Mouse (Mus musculus) heart, postnatal 0 days (tissue): ENCODE results near the gene Slc44a5.

ENCODE experiments used
- CTCF ChIP-seq: IDR thresholded peaks from 2 replicates; pipeline ENCODE4 v1.5.1; 2016; ENCODE audit warnings: antibody characterized with exemption, control low read depth, low read depth
- EP300 ChIP-seq: IDR thresholded peaks from 2 replicates; pipeline ENCODE4 v1.6.1; 2016; ENCODE audit warnings: antibody characterized with exemption, low read depth

DNA sequence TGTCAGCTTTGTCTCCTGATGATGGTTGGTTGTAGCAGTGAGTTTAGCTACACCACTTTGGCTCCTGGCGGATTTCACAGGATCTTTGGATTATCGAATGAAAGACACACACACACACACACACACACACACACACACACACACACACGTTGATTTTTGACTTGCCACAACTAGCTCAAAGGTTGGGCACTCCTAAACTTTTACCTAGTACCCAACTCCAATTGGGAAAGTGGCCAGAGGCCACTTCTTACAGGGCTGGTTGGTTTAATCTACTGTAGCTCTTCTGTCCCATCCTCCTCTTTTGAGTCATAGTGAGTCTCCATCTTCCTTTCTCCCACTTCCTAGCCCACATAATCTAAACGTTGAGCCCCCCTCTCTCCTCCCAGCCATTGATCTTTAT lies 26.0 kb upstream of the Slc44a5 start:
- TF ChIP-seq EP300 (no peak), CTCF (no peak)
